Mouse (Mus musculus) ES-E14 (cell line): ENCODE data around the gene Scap. TPM values are rescaled to one million over a fixed set of nuclear protein-coding genes. Genes with fewer than 3 reads are reported as not detected.
A peak's percentile ranks its signal among the peaks of the same experiment; 100 is the strongest.

Experiments used
- DNase-seq: peaks from one replicate; pipeline ENCODE4 v3.0.0-alpha.2; 2013; ENCODE audit warnings: low read depth, low spot score
- H3K27ac ChIP-seq: 2 replicates; pipeline ENCODE4 v1.5.1; 2012; ENCODE audit warnings: low read depth, mild to moderate bottlenecking, low read length, moderate library complexity, mixed read lengths; ENCODE audit not compliant: poor library complexity, insufficient read depth, severe bottlenecking
- H3K36me3 ChIP-seq: 2 replicates; pipeline ENCODE4 v1.6.1; 2012; ENCODE audit warnings: mild to moderate bottlenecking, low read length, moderate library complexity, mixed read lengths; ENCODE audit not compliant: control insufficient read depth, poor library complexity, insufficient read depth, severe bottlenecking
- H3K4me1 ChIP-seq, 2 experiments: fragments of 150-350 bp in 1 of 2; sonication (generic) in 1 of 2; 2 replicates each; pipeline ENCODE4 v1.6.1; 2012; ENCODE audit warnings: low read length in 2 of 2, mild to moderate bottlenecking in 1 of 2, mixed read lengths in 1 of 2; ENCODE audit not compliant: control insufficient read depth in 2 of 2, insufficient read depth in 2 of 2, poor library complexity in 1 of 2
- H3K4me3 ChIP-seq, 2 experiments: fragments of 150-350 bp in 1 of 2; sonication (generic) in 1 of 2; 2 replicates each; pipeline ENCODE4 v1.5.1; 2012; ENCODE audit warnings: low read length in 2 of 2, low read depth in 1 of 2, mild to moderate bottlenecking in 1 of 2, mixed read lengths in 1 of 2; ENCODE audit not compliant: insufficient read depth in 1 of 2, poor library complexity in 1 of 2, severe bottlenecking in 1 of 2
- H3K9ac ChIP-seq: 2 replicates; pipeline ENCODE4 v1.6.1; 2012; ENCODE audit warnings: low read depth, mild to moderate bottlenecking, low read length, mixed read lengths; ENCODE audit not compliant: poor library complexity, insufficient read depth, severe bottlenecking
- H3K9me3 ChIP-seq: fragments of 150-350 bp; sonication (generic); 2 replicates; pipeline ENCODE4 v1.6.1; 2012; ENCODE audit warnings: low read depth, mild to moderate bottlenecking, low read length; ENCODE audit not compliant: control insufficient read depth, insufficient read depth
- CHD2 ChIP-seq: IDR thresholded peaks from 2 replicates; pipeline ENCODE4 v1.6.1; 2014; ENCODE audit warnings: mild to moderate bottlenecking, low read depth, low read length, inconsistent platforms
- HCFC1 ChIP-seq: IDR thresholded peaks from 2 replicates; pipeline ENCODE4 v1.6.1; 2012; ENCODE audit warnings: low read length, inconsistent platforms, borderline replicate concordance; ENCODE audit not compliant: insufficient read depth
- MAFK ChIP-seq: IDR thresholded peaks from 2 replicates; pipeline ENCODE4 v1.6.1; 2014; ENCODE audit warnings: mild to moderate bottlenecking, low read depth, low read length, inconsistent platforms; ENCODE audit not compliant: insufficient read depth
- ZC3H11A ChIP-seq: IDR thresholded peaks from 2 replicates; pipeline ENCODE4 v1.6.1; 2012; ENCODE audit warnings: low read depth, mild to moderate bottlenecking, inconsistent platforms, low read length, borderline replicate concordance
- ZNF384 ChIP-seq: IDR thresholded peaks from 2 replicates; pipeline ENCODE4 v1.6.1; 2012; ENCODE audit warnings: low read depth, low read length, inconsistent platforms
- in situ Hi-C, 2 experiments: fragments of 600-800 bp; cut with MboI; formaldehyde crosslinking; loops; one replicate each; pipeline ENCODE4 v1.15.1; 2025; ENCODE audit warnings: low sequenced_read_pairs in 2 of 2, inconsistent platforms in 1 of 2; ENCODE audit not compliant: unreplicated experiment in 2 of 2
- total RNA-seq: library from RNA; depleted of rRNA; stranded (reverse); fragments of 300-350 nt; gene quantifications from 2 replicates; pipeline ENCODE4 v1.2.3, GENCODE M21; 2012

Gene Scap
- total RNA-seq, 1 experiment: 67.7 TPM

DNA sequence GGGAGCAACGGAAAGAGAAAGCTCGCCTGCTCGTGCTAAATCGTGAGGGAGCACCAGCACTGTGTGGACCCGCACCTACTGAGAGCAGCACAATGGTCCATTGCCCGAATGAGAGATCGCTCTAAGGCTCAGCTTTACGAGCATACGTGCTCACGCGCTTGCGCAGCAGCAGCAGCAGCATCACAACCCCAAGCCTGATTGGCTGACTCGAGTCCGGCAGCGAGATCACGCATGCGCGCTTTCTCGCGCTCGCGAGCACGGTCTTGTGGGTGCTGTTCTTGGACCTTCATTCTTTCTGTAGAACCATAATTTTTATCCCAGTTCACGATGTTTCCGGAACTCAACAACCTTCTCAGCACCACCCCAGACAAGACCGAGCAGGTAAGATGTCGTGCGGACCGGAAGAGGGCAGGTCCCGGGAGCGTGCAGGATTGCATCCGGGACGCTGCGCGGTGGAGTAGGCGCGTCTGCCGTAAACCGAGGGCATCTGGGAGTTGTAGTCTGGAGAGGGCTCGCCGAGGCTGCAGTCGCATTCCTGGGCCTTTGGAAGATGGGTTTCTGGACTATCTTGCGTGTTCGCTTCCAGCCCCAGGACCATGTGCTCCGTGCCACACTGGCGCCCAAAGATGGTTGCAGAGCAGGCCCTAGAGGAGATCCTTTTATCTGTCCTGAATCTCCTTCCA, 28.0 kb upstream of the Scap start, which contains the start of gene Elp6:
TSS of gene Elp6 (plus strand) at position 205 of the 683 bp plus-strand sequence.
- peak within 1 kb of the TSS; percentile 85 for H3K27ac ChIP-seq
- H3K36me3 ChIP-seq: no peaks in the 10 kb centered on the region
- H3K4me1 ChIP-seq: no peaks in the 10 kb centered on the region; a peak in 1 of 4 replicates
- peak within 1 kb of the TSS; percentile 69 to 81 for H3K4me3 ChIP-seq
- peak; percentile 87 for DNase-seq
- in situ Hi-C loops: no loop called here
- no peaks in the 10 kb centered on the region for H3K9me3 ChIP-seq
- H3K9ac ChIP-seq: peak within 1 kb of the TSS; percentile 87
- no peak for TF ChIP-seq MAFK
- TF ChIP-seq HCFC1: peak; percentile 95
- TF ChIP-seq ZNF384: no peak
- TF ChIP-seq ZC3H11A: no peak
- TF ChIP-seq CHD2: no peak

DNA sequence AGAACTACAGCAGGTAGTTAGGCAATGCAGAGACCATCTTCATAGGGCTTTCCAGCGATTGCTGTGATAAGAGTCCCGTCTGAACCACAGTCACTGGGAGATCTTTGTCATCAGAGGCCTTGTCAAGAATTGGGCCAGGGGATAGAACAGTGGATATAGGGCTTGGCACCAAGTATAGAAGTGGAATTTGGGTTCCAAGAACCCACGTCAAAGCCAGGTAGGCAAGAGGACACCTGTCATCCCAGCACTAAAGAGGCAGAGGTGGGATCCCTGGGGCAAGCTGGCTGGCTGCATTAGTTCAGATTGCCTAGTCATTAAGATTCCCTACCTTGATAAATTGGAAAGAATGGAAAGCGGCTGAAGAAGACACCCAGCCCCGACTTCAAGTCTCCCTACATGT, 26.7 kb upstream of the Scap start:
- Histone ChIP-seq H3K27ac (no peak overlapping the region), H3K4me3 (no peak overlapping the region)
- no peak for DNase-seq

DNA sequence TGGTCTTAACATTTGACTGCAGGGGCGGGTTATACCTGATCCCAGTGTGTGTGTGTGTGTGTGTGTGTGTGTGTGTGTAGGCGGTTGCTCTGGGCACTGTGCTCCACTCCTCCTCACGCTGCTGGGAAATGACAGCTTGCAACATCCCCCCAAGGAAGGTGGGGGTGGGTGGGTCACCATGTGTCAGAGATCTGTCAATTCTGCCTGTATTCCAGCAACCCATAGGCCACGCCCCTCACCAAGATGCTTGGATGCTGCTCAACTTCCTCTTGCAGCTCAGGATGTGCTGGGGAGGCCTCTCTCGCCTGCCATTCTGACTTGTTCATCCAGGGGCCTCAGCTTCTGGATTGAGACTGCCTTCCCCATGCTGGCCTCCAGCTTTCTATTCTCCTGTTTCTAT, 18.4 kb upstream of the Scap start:
- peaks cover 31% of the 10 kb centered on the region for H3K36me3 ChIP-seq
- no peak overlapping the region for H3K4me3 ChIP-seq
- no peak for TF ChIP-seq ZNF384
- no peak for TF ChIP-seq ZC3H11A
- TF ChIP-seq CHD2: no peak
- TF ChIP-seq HCFC1: no peak
- TF ChIP-seq MAFK: no peak
- in situ Hi-C loops: no loop called here
- H3K9me3 ChIP-seq: no peaks in the 10 kb centered on the region
- no peaks in the 10 kb centered on the region for H3K4me1 ChIP-seq
- H3K27ac ChIP-seq: no peak overlapping the region
- H3K9ac ChIP-seq: no peak overlapping the region
- no peak for DNase-seq

More for the DNA sequence above, 26.7 kb upstream of the Scap start:
- H3K4me1 ChIP-seq: no peaks in the 10 kb centered on the region; a peak in 1 of 4 replicates
- peaks cover 8% of the 10 kb centered on the region for H3K36me3 ChIP-seq
- H3K9ac ChIP-seq: peak overlapping the region; percentile 87; the same call in 1 of the 2 replicates
- in situ Hi-C loops: no loop called here
- H3K9me3 ChIP-seq: no peaks in the 10 kb centered on the region
- no peak for TF ChIP-seq HCFC1

DNA sequence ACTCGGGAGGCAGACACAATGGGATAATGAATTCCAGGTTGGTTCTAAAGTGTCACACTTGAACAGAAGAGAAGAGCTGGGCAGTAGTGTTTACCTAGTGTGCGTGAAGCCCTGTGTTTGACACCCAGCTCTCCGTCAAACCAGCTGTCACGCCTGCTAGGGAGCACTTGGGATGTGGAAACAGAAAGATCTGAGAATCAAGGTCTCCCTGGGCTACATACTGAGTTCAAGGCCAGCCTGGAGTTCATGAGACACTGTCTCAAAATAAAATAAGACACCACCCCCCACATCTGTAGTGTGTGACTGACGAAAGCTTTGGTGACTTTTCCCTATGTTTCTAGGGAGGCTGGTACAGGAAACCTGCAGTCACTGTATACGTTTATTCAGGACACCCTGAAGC, 17.7 kb upstream of the Scap start:
- H3K9ac ChIP-seq: no peak overlapping the region
- H3K4me3 ChIP-seq: no peak overlapping the region
- H3K27ac ChIP-seq: no peak overlapping the region
- H3K36me3 ChIP-seq: peaks cover 31% of the 10 kb centered on the region
- TF ChIP-seq MAFK (no peak), ZC3H11A (no peak), HCFC1 (no peak), ZNF384 (no peak), CHD2 (no peak)
- in situ Hi-C loops: no loop called here
- H3K4me1 ChIP-seq: no peaks in the 10 kb centered on the region
- no peak for DNase-seq
- H3K9me3 ChIP-seq: no peaks in the 10 kb centered on the region

DNA sequence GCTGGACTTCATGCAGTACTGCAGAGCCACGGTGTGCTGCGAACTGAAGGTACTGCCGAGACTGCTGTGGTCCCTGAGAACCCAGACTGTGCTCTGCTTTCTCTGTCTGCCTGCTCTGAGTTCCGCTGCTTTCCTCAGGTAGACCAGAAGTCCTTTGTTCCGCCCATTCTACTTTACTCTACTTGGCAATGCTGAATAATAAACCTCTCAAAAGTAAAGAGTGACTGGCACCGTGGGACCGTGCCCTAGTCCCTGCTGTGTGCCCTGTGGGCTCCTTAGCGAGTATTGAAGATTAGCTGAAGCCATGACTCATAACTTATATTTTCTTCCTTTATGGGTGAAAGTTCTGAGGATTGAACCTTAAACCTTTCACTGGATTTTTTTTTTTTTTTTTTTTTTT, 17.2 kb upstream of the Scap start:
- Histone ChIP-seq H3K36me3 (peaks cover 28% of the 10 kb centered on the region), H3K4me3 (no peak overlapping the region), H3K9ac (no peak overlapping the region), H3K27ac (no peak overlapping the region), H3K4me1 (no peaks in the 10 kb centered on the region), H3K9me3 (no peaks in the 10 kb centered on the region)
- TF ChIP-seq ZNF384: peak; percentile 76
- TF ChIP-seq ZC3H11A: no peak
- TF ChIP-seq CHD2: no peak
- DNase-seq: no peak
- in situ Hi-C loops: no loop called here
